Mouse (Mus musculus) cerebellum, adult 2 months (tissue): Measurements from ENCODE around the gene Tmcc3.

ENCODE experiments used
- CTCF ChIP-seq: fragments of 200-500 bp; IDR thresholded peaks from 2 replicates; pipeline ENCODE4 v1.5.1; 2011; ENCODE audit warnings: low read depth, mild to moderate bottlenecking, control low read depth, low read length, moderate library complexity, borderline replicate concordance; ENCODE audit not compliant: insufficient read depth
- POLR2A ChIP-seq: fragments of 200-500 bp; IDR thresholded peaks from 2 replicates; pipeline ENCODE4 v1.6.1; 2011; ENCODE audit warnings: low read length, control low read depth, borderline replicate concordance; ENCODE audit not compliant: insufficient read depth

DNA sequence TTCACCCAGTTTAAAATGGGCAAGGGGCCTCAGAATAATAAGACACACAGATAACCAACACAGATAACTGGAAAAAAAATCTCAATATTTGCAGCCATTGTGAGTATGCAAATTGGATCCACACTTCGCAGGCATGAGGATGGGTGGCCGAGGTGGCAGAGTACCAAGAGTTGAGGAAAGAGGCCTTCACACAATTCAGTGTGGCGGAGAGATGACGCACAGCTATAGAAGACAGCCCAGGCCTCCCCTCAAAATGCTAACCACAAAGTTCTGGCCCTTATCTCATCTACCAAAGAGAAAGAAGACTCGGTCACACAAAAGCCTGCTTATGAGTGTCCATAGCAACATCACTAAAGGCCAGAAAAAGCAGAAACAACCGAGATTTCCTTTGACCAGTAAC is 77.5 kb downstream of the Tmcc3 start:
- TF ChIP-seq POLR2A (no peak), CTCF (no peak)
